Mouse (Mus musculus) stomach, postnatal 0 days (tissue): ENCODE results near the gene Gm10408.
"Not testable (repeated sequence)": the region's sequence is repeated elsewhere in the genome, so short reads cannot be mapped to it uniquely, and the experiment has no call there.

Experiments used
- CTCF ChIP-seq: IDR thresholded peaks from 2 replicates; pipeline ENCODE4 v1.5.1; 2016; ENCODE audit warnings: antibody characterized with exemption, low read depth, mild to moderate bottlenecking, moderate library complexity
- EP300 ChIP-seq: optimal IDR thresholded peaks from 2 replicates; pipeline ENCODE3; 2016; ENCODE audit warnings: antibody characterized with exemption

DNA sequence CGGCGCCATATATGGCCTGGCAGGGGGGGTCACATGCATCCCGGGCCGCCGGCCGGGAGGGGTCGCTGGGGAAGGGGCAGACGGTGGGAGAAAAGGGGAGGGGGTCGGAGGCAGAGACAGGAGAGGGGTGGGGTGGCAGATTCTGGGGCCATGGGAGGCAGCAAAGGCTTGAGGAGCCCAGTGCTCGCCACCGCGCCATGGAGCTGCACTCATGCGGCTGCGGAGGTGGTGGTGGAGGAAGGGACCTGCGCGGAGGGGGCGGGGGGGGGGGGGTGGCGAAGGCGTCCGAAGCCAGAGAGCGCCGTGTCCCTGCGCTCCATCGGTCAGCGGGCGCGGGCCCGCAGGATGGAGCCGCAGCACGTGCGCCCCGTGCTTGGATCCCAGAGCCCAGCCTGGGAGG lies 36.9 kb upstream of the Gm10408 start, which contains the start of gene Gm10409:
- not testable (repeated sequence) for TF ChIP-seq CTCF, EP300
